Mouse (Mus musculus) midbrain, embryonic 16.5 days (tissue): Measurements from ENCODE around the gene Zbtb20. TPM values are rescaled to one million over a fixed set of nuclear protein-coding genes. Genes with fewer than 3 reads are reported as not detected.
A peak's percentile ranks its signal among the peaks of the same experiment; 100 is the strongest.

Experiments used
- ATAC-seq: fragments of 200-750 bp; cut with Nextera tagmentation; 2 replicates; pipeline ENCODE4 v1.8.0; 2017; ENCODE audit warnings: moderate TSS enrichment
- H3K27ac ChIP-seq: fragments of 300-500 bp; sonication (generic); 2 replicates; pipeline ENCODE4 v1.5.1; 2014; ENCODE audit warnings: mild to moderate bottlenecking, low read length, mixed read lengths
- H3K27me3 ChIP-seq: fragments of 300-500 bp; sonication (generic); 2 replicates; pipeline ENCODE4 v1.6.1; 2014; ENCODE audit warnings: low read depth, low read length, mixed read lengths; ENCODE audit not compliant: control insufficient read depth, insufficient read depth
- H3K36me3 ChIP-seq: fragments of 300-500 bp; sonication (generic); 2 replicates; pipeline ENCODE4 v1.6.1; 2014; ENCODE audit warnings: mild to moderate bottlenecking, low read length, moderate library complexity, mixed read lengths; ENCODE audit not compliant: control insufficient read depth, insufficient read depth
- H3K4me1 ChIP-seq: fragments of 300-500 bp; sonication (generic); 2 replicates; pipeline ENCODE4 v1.6.1; 2014; ENCODE audit warnings: mild to moderate bottlenecking, low read length, mixed read lengths; ENCODE audit not compliant: control insufficient read depth, insufficient read depth
- H3K4me2 ChIP-seq: fragments of 300-500 bp; sonication (generic); 2 replicates; pipeline ENCODE4 v1.6.1; 2014; ENCODE audit warnings: mild to moderate bottlenecking, low read length, mixed read lengths
- H3K4me3 ChIP-seq: fragments of 300-500 bp; sonication (generic); 2 replicates; pipeline ENCODE4 v1.5.1; 2014; ENCODE audit warnings: low read depth, mild to moderate bottlenecking, low read length, moderate library complexity, mixed read lengths
- H3K9ac ChIP-seq: fragments of 300-500 bp; sonication (generic); 2 replicates; pipeline ENCODE4 v1.6.1; 2014; ENCODE audit warnings: low read depth, low read length, mixed read lengths
- H3K9me3 ChIP-seq: fragments of 300-500 bp; sonication (generic); replicated peaks from 2 replicates; pipeline ENCODE4 v1.6.1; 2014; ENCODE audit warnings: mild to moderate bottlenecking, low read length, mixed read lengths; ENCODE audit not compliant: control insufficient read depth, poor library complexity, severe bottlenecking
- WGBS: fragments of 180-500 bp; shearing (Covaris S2); extraction: QIAGEN DNeasy Blood & Tissue Kit; methylation state at CpG from one replicate; pipeline ENCODE4 v1.1.7; 2014; 5-methylcytosine and 5-hydroxymethylcytosine counted together
- polyA plus RNA-seq: library from polyadenylated mRNA; unstranded; fragments of >200 nt; fragmentation: Nextera tagmentation; extraction: Ambion mirVana; gene quantifications from 2 replicates; pipeline ENCODE4 v1.2.1, GENCODE M21; 2015

The Zbtb20 gene
- 60.7 and 66.9 TPM in 2 replicates for polyA plus RNA-seq

DNA sequence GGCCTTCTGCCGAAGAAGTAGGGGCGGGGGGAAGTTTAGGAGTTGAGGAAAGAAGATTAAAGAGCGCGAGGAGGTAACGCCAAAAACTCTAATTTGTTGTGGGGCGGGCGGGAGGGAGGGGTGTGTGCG lies at the start of gene Zbtb20:
Zbtb20 (plus strand) TSS at position 30 of the 129 bp plus-strand sequence.
- 0% methylated on average over 3 of the region's 8 CpGs for WGBS
- H3K4me2 ChIP-seq: peak within 1 kb of the TSS; percentile 84
- ATAC-seq: no peak
- peak within 1 kb of the TSS; percentile 70 for H3K9ac ChIP-seq
- peaks cover 7% of the 10 kb centered on the region for H3K4me1 ChIP-seq
- H3K9me3 ChIP-seq: no peaks in the 10 kb centered on the region
- H3K27me3 ChIP-seq: no peaks in the 10 kb centered on the region
- peak within 1 kb of the TSS; percentile 95 for H3K27ac ChIP-seq
- H3K4me3 ChIP-seq: peak within 1 kb of the TSS; percentile 59
- H3K36me3 ChIP-seq: no peaks in the 10 kb centered on the region

DNA sequence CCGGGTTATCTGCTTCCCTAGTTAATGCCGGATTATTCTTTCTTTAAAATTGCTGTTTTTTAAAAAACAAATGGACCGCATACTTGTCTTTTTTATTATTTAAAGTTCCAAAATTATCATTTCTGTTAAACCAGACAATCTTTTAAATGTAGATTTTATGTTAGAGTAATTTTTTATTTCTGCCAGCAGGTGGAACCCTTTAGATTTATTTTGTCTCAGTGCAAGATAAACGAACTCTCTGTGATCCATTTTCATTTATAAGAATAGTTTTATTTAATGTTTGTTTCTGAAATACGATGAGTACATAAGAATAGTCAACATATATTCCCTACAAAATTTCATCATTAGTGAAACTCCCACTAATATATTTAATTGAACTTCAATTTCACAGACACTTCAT lies 39.7 kb upstream of the Zbtb20 start:
- H3K9ac ChIP-seq: no peak overlapping the region
- no peak overlapping the region for H3K27ac ChIP-seq
- ATAC-seq: no peak
- no peak overlapping the region for H3K4me2 ChIP-seq
- no peak overlapping the region for H3K4me3 ChIP-seq
- no peaks in the 10 kb centered on the region for H3K36me3 ChIP-seq
- no peaks in the 10 kb centered on the region for H3K27me3 ChIP-seq
- no peaks in the 10 kb centered on the region for H3K4me1 ChIP-seq
- no peaks in the 10 kb centered on the region for H3K9me3 ChIP-seq
- 72% methylated on average over 5 of the region's 5 CpGs for WGBS

DNA sequence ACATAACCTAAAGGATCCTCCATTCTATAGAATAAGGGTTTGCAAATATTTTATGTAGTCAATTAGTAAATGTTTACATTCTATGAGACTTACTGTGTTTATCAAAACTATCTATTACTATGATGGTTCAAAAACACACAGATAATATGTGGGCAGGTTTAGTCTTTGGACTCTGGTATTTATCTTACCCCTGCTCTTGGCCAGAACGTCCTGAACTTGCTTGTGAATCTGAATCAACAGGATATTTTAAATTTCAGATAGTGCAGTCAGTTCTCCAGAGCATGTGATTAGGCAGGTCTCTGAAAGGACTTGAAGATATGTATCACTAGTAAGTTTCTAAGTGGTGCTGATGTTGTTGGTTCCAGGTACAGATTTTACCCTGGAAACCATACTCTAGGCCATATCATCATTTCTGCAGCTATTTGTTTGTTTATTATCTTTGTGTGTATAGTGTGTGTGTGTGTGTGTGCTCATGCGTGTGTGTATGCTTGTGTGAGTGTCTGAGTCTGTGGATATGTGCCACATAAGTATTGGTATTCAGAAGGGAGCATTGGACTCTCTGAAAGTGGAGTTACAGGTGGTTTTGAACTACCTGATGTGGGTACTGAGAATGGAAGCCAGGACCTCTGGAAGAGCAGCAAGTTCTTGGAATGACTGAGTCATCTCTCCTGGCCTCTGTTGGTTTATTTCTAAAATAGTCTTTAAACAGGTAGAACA lies 39.1 kb upstream of the Zbtb20 start:
- Histone ChIP-seq H3K36me3 (no peaks in the 10 kb centered on the region), H3K4me2 (no peak overlapping the region), H3K4me1 (no peaks in the 10 kb centered on the region), H3K27ac (no peak overlapping the region), H3K9ac (no peak overlapping the region), H3K9me3 (no peaks in the 10 kb centered on the region), H3K4me3 (no peak overlapping the region), H3K27me3 (no peaks in the 10 kb centered on the region)
- WGBS: 71% methylated on average over 2 of the region's 2 CpGs
- no peak for ATAC-seq

DNA sequence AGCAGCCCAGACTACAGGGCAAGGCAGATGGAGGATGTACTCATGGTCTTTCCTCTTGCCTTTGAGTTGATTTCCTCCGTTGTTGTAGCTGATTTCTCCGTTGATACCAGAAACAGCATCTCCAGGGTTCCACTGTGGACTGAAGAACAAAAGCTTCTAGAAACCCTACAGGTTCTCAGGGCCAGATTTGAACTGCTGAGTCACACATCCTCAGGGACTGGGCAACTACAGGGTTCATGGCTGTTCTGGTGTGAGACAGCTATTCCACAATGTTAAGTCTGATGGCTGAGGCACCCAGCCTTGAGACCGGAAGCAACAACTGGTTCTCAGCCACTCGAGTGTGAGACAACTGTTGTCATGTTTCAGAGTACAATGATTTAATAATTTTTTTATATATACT lies 37.5 kb upstream of the Zbtb20 start:
- WGBS: 94% methylated on average over 4 of the region's 4 CpGs
- no peak overlapping the region for H3K9ac ChIP-seq
- no peaks in the 10 kb centered on the region for H3K27me3 ChIP-seq
- no peak for ATAC-seq
- H3K4me1 ChIP-seq: no peaks in the 10 kb centered on the region
- no peak overlapping the region for H3K4me2 ChIP-seq
- H3K9me3 ChIP-seq: no peaks in the 10 kb centered on the region
- H3K4me3 ChIP-seq: no peak overlapping the region
- no peaks in the 10 kb centered on the region for H3K36me3 ChIP-seq
- no peak overlapping the region for H3K27ac ChIP-seq

GRCm38 (mm10) chr16:42857564-42858183 lies 18.0 kb upstream of the Zbtb20 start:
- peaks cover 2% of the 10 kb centered on the region; the same call in 1 of the 2 replicates for H3K9me3 ChIP-seq
- H3K27me3 ChIP-seq: no peaks in the 10 kb centered on the region
- 84% methylated on average over 3 of the region's 3 CpGs for WGBS
- H3K4me3 ChIP-seq: no peak overlapping the region
- H3K9ac ChIP-seq: no peak overlapping the region
- no peak overlapping the region for H3K4me2 ChIP-seq
- ATAC-seq: no peak
- H3K27ac ChIP-seq: no peak overlapping the region
- H3K4me1 ChIP-seq: no peaks in the 10 kb centered on the region
- no peaks in the 10 kb centered on the region for H3K36me3 ChIP-seq

DNA sequence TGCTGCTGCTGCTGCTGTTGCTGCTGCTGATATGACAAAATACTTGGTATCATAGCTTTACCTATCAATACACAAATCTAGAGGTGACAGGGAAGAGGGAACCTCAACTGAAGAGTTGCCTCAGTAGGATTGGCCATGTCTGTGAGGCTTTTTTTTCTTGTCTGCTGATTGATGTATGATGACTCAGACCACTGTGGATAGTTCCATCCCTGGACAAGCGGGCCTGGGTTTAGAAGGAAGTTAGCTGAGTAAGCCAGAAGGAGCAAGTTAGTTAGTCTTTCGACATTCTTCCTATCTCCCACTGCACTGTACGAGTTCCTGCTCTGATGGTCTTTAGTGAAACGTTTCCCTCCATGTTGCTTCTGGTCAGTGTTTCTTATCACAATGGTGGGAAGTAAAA lies 16.4 kb upstream of the Zbtb20 start:
- no peak overlapping the region for H3K27ac ChIP-seq
- H3K4me2 ChIP-seq: no peak overlapping the region
- H3K27me3 ChIP-seq: no peaks in the 10 kb centered on the region
- no peak overlapping the region for H3K9ac ChIP-seq
- no peaks in the 10 kb centered on the region for H3K4me1 ChIP-seq
- WGBS: 87% methylated on average over 4 of the region's 4 CpGs
- H3K4me3 ChIP-seq: no peak overlapping the region
- ATAC-seq: no peak
- no peaks in the 10 kb centered on the region for H3K36me3 ChIP-seq
- peaks cover 2% of the 10 kb centered on the region; the same call in 1 of the 2 replicates for H3K9me3 ChIP-seq

GRCm38 (mm10) chr16:42863231-42863630 lies 12.4 kb upstream of the Zbtb20 start:
- Histone ChIP-seq H3K27me3 (no peaks in the 10 kb centered on the region), H3K4me2 (no peak overlapping the region)

GRCm38 (mm10) chr16:42866061-42866460 lies 9.6 kb upstream of the Zbtb20 start:
- H3K4me2 ChIP-seq: no peak overlapping the region
- no peaks in the 10 kb centered on the region for H3K36me3 ChIP-seq
- WGBS: 67% methylated on average over 1 of the region's 1 CpGs
- H3K27ac ChIP-seq: no peak overlapping the region
- H3K9ac ChIP-seq: no peak overlapping the region
- no peaks in the 10 kb centered on the region for H3K27me3 ChIP-seq
- no peaks in the 10 kb centered on the region for H3K9me3 ChIP-seq
- H3K4me1 ChIP-seq: no peaks in the 10 kb centered on the region
- ATAC-seq: no peak
- no peak overlapping the region for H3K4me3 ChIP-seq

More at GRCm38 (mm10) chr16:42863231-42863630, 12.4 kb upstream of the Zbtb20 start:
- H3K9me3 ChIP-seq: no peaks in the 10 kb centered on the region
- WGBS: 85% methylated on average over 2 of the region's 2 CpGs
- H3K36me3 ChIP-seq: no peaks in the 10 kb centered on the region
- no peak for ATAC-seq
- no peak overlapping the region for H3K27ac ChIP-seq
- H3K4me3 ChIP-seq: no peak overlapping the region
- no peaks in the 10 kb centered on the region for H3K4me1 ChIP-seq
- H3K9ac ChIP-seq: no peak overlapping the region

DNA sequence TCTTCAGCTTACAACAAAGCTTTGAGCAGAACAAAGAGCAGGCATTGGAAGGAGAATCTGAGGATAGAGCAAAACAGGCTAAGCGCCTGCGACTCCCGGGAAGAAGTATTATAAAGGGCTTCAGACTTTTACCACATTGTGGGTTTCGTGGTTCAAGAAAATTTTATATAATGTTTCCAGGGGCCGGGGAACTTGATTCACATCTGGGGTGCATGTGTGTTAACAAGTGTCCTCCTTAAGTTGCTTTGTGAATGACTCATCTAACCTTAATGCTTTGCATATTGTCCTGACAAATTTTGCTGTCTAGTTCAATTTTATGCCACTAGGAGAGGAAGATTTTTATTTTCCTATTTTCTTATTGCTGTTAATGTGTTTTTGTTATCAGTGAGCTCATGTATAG lies 3.6 kb upstream of the Zbtb20 start:
- Histone ChIP-seq H3K4me3 (no peak overlapping the region), H3K4me1 (peaks cover 7% of the 10 kb centered on the region), H3K9ac (no peak overlapping the region), H3K27ac (no peak overlapping the region), H3K36me3 (no peaks in the 10 kb centered on the region), H3K9me3 (no peaks in the 10 kb centered on the region), H3K27me3 (no peaks in the 10 kb centered on the region), H3K4me2 (no peak overlapping the region)
- WGBS: 76% methylated on average over 5 of the region's 5 CpGs
- no peak for ATAC-seq
